Mouse (Mus musculus): ENCODE data around the gene Arhgef3. TPM values are rescaled to one million over a fixed set of nuclear protein-coding genes. Genes with fewer than 3 reads are reported as not detected.
A peak's percentile ranks its signal among the peaks of the same experiment; 100 is the strongest.

Gene Arhgef3
- polyA plus RNA-seq, 1 experiment = 40.2 TPM

DNA sequence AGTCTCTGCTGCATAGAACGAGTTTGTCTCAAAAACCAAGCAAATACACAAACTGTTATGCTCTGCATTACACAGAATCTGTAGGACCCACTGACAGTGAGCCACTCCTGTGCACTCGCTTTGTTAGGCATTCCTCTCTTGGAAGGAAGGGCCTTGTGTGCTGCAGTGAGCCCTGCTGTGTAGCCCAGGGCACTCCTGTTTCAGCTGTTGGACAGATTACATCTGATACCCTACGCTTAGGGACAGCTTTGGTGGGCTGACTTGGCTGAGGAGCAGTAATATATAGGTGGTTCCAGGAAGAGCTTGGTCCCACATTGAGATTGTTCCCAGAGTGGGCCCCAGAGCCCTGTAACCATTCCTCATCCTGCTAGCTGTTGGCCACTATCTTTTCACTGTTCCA, 43.4 kb downstream of the Arhgef3 start:
- DNase-seq (ENCODE audit: extremely low spot score in 1 of 2, low spot score in 1 of 2) = no peak

DNA sequence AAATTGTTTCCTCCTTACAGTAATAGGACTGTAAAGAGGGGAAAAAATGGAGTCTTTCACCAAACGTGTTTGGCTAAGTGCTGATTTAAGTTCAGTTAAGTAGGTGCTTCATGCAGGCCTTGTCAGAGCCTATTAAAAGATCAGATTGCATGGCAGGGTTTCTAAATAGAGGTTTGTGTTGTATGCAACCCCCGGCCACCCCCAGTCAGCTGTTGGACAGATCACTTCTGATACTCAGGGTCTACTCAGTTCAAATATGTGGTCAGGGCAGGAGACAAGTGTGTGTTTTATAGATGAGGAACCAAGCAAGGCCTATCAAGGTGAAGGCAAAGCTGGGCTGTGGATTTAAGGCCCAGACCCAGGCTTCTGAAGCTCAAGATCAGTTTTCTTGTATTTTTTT, 44.1 kb downstream of the Arhgef3 start:
- no peak for DNase-seq (ENCODE audit: extremely low spot score in 1 of 2, low spot score in 1 of 2)

DNA sequence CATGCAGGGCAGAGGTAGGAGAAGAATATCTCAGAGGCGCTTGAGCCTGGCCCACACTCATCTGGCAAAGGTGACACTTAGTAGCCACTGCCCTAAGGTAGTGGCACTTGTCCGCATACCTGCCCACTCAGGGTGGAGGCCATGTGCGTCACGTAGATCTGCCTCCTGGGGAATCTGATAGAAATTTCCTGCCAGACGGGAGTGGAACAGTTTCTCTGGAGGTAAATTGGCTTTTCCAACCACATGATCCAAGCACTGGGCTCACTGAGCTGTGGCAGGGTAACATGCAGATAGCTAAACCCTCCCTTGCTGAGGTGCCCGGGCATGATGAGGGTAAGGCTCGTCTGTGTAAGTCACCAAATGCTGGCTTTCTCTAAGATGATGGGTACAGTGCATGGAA, 46.1 kb downstream of the Arhgef3 start:
- no peak for DNase-seq (ENCODE audit: extremely low spot score in 1 of 2, low spot score in 1 of 2)

DNA sequence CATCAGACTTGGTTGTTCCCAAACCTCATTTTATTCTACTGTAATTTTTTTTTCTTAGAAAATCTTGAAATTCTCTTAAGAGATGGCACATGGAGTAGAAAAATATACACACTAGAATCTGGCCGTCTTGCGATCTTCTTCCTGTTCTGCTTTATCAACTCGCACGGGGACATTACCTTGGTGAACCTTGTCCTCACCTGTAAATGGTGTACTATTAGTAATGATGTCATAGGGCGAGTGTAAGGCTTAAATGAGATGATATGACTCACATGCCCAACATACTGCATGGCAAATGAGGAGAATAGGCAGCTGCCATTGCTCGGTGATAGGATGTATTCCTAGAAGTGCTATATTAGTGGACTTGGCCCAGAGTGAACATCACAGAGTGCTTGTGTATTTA, 49.9 kb downstream of the Arhgef3 start:
- no peak for DNase-seq (ENCODE audit: extremely low spot score in 1 of 2, low spot score in 1 of 2)

DNA sequence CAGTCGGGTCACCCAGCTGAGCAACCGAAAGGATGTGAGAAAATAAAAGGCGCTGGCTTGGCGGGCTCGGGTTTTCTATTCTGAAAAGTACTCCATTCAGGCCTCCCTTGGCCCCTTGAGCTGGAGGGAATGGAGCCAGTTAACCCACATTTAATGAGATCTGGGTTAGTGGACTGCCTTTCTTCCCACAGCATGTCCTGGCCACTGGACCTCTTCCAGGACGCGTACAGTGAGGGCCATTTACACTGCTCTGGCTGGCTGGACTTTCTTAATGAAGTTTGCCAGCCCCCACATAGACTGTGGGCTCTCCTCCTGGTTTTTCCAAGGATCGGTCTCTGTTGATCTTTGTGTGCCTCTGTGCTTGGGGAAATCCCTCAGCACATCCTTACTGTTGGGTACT, 52.1 kb downstream of the Arhgef3 start:
- peak; percentile 15 to 67 for DNase-seq (ENCODE audit: extremely low spot score in 1 of 2, low spot score in 1 of 2)

DNA sequence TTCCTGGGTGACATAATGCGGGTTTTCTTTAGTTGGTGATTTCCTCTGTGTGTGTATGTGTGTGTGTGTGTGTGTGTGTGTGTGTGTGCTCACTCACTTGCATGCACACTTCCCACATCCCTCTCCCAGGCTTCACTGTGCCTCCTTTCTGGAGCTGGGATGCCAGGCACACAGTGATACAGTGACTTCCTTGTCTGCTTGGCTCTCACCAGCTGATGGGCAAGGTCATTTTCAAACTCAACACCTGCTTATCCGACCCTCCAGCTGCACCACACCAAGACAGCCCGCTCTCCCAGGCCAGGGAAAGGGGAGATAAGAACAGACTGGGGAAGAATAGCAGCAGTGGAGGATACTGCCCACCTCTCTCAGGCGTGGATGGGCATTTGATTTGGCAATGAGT, 52.5 kb downstream of the Arhgef3 start:
- no peak for DNase-seq (ENCODE audit: extremely low spot score in 1 of 2, low spot score in 1 of 2)

DNA sequence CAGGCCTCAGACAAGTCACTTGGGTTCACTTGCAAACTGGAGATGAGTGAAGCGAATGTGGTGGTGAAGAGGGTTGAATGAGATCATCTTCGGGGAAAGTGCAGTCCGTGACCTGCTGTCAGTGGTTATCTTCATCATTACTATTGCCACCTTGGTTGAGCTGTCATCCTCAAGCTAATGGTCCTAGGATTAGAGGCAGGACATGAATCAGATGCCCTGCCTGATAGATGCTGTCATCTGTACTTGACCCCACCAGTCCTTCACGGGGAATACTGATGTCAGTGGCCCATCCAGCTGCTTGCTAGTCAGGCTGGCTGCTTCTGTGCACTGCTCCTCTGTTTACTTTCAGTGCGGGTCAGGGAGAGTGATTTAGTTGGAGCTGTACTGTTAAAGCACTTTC, 53.7 kb downstream of the Arhgef3 start:
- DNase-seq (ENCODE audit: extremely low spot score in 1 of 2, low spot score in 1 of 2) = no peak

DNA sequence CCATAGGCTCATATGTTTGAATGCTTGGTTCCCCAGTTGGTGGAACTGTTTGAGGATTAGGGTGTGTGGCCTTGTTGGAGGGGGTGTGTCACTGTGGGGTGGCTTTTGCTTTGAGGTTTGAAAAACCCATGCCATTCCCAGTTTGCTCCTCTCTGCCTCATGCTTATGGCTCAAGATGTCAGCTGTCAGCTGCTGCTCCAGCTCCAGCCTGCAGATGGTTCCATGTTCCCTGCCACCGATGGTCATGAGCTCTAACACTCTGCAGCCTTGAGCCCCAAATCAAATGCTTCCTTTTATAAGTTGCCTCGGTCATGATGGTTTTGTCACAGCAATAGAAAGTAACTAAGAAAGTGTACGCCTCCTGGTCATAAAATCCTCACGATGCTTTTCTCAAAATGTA, 54.6 kb downstream of the Arhgef3 start:
- no peak for DNase-seq (ENCODE audit: extremely low spot score in 1 of 2, low spot score in 1 of 2)

DNA sequence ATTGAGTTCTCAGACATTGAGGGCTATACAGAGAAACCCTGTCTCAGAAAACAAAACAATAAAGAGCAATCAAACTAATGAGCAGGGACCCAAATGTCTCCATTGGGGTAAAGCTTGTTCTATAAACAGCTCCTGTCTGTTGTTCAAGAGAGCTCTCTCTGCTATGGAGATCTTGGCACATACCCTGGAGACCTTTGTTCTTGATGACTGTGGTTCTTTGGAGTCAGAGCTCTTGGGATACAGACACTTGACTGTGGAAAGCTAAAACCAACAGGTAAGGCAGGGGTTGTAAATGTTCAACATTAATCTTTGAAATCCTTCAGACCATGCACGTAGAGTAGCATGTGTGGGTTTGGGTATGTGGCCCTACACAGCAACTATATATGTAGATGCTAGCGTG, 55.7 kb downstream of the Arhgef3 start:
- DNase-seq (ENCODE audit: extremely low spot score in 1 of 2, low spot score in 1 of 2) = no peak

DNA sequence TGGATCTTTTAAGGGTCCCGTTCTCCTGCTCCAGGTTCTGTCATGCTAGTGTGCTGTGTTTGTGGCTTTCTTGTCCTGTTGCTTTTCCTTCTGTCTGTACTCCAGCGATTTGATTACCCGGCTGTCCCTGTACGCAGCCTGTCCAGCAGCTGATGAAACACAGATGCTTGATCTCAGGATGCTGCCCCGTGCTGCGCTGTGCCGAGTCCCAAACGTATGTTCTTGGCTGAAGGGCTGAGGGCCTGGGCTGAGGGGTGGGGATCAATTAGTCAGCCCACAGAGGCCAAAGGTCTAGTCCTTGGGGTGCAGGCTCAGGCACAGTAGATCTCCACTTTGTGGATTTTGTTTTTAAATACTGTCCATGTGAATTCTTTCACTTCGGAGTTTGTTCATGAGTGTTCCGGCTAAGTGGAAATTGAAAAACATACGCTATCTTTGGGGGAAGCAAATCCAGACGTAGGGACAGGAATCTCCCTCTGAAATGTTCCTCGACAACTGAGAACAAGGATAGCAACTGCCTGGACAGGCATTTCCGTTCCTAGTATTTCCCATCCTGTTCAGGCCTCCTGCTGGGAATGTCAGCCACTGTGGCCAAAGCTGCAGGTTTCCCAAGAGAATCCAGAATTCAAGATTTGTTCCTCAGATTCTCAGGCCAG, 56.6 kb downstream of the Arhgef3 start:
- DNase-seq (ENCODE audit: extremely low spot score in 1 of 2, low spot score in 1 of 2) = no peak

DNA sequence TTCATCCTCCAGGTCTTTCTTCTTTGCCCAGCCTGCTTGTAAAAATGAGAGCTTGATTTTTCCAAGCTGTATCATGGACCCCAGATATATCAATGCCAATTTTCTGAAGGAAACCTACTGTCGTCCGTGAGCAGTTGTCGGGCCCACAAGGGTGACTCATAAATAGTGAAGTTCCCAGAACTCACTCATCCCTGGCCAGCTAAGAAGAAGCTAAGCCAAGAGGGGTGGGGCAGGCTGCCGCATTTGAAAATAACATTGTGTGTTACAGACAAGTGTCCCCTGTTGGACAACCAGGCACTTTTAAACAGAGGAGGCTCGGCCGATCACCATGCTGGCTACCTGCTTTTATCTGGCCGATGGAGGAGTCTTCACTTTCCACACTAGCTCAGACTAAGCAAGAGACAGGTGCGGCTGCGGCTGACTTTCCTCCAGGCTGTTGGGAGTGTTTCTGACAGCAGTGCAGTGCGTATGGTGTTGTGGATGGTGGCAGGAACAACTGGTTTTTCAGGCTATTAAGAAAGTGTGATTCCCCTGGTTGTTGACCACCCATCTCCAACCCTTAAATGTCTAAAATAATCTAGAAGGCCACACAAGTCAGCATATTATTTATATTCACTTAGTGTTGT, 58.6 kb downstream of the Arhgef3 start:
- DNase-seq (ENCODE audit: extremely low spot score in 1 of 2, low spot score in 1 of 2) = no peak

DNA sequence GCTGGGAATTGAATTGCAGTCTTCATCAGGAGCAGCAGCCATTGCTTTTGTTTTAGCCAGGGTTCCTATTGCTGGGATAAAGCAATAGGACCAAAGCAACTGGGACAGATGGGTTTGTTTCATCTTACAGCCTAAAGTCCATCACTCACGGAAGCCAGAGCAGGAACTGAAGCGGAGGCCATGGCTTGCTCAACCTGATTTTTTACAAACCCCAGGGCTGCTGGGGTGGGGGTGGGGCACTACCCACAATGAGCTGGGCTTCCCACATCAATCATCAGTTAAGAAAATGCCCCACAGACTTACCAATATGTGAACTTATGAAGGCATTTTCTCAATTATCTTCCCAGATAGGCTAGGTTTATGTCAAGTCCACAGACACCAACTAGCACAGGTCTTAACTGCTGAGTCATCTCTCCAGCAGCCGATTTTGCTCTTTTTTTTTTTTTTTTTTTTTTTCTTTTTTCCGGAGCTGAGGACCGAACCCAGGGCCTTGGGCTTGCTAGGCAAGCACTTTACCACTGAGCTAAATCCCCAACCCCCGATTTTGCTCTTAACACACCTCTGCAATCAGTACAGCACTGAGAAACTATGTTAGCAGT, 59.6 kb downstream of the Arhgef3 start:
- DNase-seq (ENCODE audit: extremely low spot score in 1 of 2, low spot score in 1 of 2) = no peak

DNA sequence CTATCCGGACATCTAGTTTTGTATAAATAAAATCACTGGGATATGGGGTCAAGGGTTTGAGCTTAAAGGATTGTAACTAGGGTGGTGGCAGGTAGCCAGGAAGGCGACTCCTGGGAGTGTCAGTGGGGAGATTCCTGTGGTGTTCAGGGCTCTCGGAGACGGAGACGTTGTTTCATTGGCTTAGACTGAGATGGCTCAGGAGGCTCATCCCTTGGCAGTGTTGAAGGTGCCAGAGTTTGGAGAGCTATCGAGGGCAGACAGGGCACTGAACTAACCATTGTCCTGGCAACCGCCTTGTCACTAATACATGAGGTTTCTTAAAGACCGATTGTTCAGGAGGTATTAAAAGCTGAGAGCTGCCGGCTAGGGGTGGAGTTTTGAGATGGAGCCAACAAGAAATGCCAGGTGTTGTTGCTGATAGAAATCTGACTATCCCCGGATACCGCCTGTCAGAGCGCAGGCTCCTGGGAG, 60.2 kb downstream of the Arhgef3 start:
- no peak for DNase-seq (ENCODE audit: extremely low spot score in 1 of 2, low spot score in 1 of 2)

DNA sequence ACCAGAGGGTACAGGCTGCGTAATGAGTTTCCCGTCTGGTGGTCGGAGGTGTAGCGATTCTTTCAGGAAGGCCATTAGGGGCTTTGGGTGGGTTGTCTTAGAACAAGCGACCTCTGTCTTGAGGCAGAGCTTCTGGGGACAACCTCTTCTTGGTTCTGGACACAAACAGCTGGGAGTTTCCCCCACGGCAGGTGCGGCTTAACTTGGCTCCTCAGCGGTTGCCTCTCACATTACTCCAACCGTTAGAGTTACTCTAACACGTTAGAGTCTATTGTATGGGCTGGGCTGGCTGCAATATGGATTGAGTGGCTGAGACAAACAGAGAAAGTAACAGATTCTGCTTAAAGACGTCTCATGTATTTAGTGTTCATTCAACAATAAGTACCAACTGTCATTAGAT, 60.6 kb downstream of the Arhgef3 start:
- DNase-seq (ENCODE audit: extremely low spot score in 1 of 2, low spot score in 1 of 2) = no peak

DNA sequence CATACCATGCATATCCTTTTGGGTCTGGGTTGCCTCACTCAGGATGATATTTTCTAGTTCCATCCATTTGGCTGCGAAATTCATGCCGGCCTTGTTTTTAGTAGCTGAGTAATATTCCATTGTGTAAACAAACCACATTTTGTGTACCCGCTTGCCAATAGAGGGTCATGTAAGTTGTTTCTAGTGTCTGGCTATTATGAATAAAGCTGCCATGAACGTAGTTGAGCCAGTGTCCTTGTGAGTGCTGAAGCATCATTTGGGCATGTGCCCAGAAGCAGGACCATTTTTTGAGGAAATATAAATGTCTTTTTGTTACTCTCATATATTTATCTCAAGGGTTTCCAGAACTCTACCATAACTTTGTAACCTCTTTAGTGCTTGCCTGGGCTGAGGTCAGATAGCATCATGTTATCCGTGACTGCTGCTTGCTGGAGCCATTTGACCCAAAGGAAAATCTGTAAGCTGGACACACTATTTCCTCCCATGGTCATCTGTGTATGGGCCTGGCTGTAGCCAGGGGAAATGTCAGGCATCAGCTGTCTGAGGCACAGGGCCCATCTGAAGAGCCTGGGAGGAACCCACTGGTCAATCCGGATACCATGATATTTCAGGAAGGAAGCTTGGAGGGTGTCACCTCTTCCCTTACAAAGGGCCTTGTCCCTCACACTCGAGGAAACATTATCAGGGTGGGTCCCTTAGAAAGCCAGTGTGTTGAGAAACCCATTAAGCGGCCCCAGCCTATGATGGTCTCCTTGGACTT, 63.3 kb downstream of the Arhgef3 start:
- DNase-seq (ENCODE audit: extremely low spot score in 1 of 2, low spot score in 1 of 2) = no peak

DNA sequence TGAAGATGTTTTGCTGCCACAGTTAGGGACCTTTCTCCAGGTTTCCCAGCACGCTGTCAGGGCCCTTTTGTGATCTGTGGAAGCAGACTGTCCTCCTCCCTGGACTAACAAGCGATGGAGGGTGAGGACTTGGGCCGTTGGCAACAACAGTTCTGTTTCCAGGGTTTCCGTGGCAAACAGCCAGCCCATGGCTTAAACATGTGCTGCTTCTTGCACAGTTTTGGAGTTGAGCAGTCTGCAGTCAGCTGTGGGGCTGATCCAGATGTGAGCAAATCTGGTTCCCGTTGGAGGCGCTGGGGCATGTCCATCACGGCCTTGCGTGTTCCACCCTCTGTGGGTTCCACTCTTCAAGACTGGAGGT, 63.8 kb downstream of the Arhgef3 start:
- no peak for DNase-seq (ENCODE audit: extremely low spot score in 1 of 2, low spot score in 1 of 2)

DNA sequence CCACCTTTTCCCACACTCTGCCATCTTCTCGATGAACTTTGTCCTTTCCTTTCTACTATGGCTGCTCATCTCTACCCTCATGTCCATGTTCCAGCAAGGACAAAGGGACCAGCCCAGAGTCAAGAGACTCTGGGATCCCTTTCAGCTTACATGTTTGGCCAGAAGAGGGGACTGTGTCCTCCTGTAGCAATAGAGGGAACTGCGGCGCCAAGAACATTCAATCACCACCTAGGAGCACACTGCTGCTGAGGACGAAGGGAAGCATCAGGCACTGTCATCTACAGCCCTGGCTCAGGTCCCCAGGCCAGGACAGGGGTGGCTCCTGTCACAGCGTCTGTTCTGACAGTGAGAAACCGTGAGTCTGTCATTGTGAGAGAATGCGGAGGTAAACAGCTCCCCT, 65.1 kb downstream of the Arhgef3 start:
- DNase-seq (ENCODE audit: extremely low spot score in 1 of 2, low spot score in 1 of 2) = no peak

DNA sequence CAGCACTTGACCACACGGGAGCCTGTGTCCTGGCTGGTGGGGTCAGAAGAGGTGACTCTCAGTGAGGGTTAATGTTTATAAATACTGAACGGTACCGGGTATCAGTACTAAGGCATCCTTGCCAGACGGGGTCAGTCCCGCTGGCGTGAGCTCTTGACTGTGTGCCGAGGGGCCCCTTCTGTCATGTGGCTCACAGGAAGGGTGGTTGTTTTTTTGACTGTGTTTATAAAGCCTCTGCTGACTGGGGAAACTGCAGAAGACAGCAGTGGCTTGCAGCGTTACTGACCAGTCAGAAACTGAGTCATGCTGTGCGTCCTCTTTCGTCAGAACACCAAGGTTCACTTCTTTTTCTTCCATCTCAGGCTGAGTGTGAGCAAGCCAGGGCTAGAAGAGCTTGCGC, 67.4 kb downstream of the Arhgef3 start:
- no peak for DNase-seq (ENCODE audit: extremely low spot score in 1 of 2, low spot score in 1 of 2)

DNA sequence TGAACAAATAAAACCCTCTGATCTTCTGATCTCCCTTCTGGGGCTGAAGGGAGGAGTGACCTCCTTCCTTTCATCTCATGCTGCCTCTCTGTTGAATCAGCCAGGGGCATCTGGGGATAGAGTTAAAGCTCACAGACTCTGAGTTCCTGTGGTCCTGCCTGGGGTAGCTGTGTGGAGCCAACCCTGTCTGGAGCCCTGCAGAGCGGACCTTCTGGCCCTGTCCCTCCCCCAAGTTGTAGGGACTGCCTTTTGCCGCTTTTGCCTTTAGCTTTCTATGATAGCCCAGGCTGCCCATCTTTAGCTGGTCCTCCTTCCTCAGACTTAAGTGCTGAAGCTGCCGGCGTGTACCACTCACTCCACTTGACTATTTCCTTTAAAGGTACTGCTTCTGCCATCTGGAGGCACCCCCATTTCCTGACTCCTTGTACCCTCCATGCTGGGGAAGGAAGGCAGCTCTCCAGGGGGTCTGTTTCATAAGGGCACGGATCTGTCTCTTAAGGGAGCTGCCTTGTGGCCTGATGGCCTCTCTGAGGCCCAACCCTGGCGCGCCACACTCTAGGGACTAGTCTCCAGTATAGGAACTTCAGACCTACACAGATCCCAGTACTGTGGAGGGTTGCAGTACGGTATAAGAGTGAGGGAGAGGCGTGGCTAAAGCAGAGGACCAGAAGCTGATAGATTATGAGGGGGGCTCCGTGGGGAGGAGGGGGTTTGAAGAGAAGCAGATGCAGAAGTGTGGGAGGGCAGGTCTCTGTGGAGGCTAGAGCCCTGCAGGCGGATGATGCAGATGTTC, 68.1 kb downstream of the Arhgef3 start:
- no peak for DNase-seq (ENCODE audit: extremely low spot score in 1 of 2, low spot score in 1 of 2)

DNA sequence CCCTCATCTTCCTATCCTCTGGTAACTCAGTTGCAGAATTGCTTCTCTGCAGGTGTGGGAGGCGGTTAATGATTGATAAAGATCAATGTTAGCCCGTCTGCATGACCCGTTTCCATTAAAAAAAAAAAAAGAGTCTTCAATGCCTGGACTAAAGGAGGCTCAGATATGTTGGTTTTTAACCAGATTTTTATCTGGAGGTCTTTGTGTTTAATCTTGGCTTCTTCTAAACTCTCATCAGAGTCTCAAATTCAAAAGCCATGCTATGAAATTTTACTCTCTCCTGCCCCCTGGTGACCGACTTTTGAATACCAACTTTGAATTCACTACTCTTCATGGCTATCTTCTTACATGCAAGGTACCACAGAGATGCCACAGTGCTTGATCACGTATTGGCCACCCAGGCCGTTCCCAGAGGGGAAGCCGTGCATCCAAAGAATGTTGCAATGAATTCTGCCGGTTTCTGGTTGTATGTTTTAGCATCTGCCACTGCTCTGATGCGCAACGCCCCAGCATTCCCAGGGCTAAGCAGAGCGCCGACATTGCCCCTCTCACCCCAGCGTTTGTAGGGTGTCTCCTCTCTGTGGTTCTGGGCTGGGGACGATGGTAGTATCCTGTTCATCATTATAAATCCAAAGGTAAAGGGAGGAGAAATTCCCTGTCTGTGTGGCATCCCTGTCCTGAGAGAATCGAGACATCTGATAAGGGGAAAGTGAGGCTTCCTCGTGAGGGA, 69.0 kb downstream of the Arhgef3 start:
- peak; percentile 25 to 92 for DNase-seq (ENCODE audit: extremely low spot score in 1 of 2, low spot score in 1 of 2)

Measured in frontal cortex, adult 2 months (tissue).